Mouse (Mus musculus) testis, postnatal 10 days (tissue): ENCODE measurements at regions not wholly inside any gene's neighbourhood (a gene's known extent, or its start where the extent isn't known, plus 50 kb on each side); places are given as distances from the start of the nearest gene placed in this dataset.

ENCODE experiments used
- DNase-seq: peaks from one replicate; pipeline ENCODE4 v3.0.0; 2021; ENCODE audit warnings: low spot score

DNA sequence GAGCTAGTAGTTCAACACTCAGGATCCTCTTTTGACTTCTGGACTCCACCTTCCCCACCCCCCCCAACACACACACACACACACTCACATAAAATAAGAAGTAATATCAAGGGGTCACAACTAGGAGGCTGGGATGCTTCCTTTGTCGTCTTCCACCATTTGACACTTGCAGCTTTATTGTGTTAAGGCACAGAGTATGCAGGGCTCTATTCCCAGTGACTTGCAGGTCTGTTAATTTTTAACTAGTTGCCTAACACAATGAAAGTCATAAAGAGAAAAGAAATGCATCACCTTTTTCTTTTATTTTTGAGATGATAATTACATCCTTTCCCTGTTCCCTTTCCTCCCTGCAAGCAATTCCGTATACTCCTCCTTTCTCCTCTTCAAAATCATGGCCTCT lies 66.9 kb upstream of the Adgra3 start:
- no peak for DNase-seq

DNA sequence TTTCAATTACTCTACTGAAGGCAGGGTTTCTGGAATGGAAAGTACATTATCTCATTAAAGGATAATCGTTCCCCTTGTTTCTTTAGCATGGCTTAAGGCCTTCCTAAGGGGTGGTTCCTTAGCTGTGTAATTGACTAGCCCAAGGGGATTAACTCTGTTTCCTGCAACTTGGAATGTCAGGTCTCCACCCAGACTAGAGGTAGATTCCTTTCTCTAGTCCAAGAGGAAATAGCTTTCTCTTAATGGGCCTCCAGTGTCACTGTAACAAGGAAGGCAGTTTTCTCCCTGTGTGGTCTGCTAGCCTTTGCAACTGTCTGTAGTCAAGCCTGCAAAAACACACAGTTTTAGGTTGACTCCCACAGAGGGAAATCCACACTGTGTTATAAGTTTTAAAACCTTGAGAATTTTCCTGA lies 64.0 kb upstream of the Adgra3 start:
- no peak for DNase-seq

DNA sequence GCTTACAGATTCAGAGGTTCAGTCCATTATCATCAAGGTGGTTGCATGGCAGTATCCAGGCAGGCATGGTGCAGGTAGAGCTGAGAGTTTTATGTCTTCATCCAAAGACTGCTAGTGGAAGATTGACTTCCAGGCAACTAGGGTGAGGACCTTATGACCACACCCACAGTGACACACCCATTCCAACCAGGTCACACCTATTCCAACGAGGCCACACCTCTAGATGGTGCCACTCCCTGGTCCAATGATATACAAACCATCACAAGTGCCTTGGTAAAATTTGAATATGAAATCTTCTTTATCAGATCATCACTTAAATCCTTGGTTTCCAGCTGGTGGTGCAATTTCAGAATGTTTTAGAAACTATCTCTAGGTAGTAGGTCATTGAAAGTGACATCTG lies 61.1 kb upstream of the Adgra3 start:
- no peak for DNase-seq
